Mouse (Mus musculus) brain, adult 2 months (tissue): ENCODE data around the gene Osbpl3.
A peak's percentile ranks its signal among the peaks of the same experiment; 100 is the strongest.

Experiments
- DNase-seq: peaks from one replicate; pipeline ENCODE4 v3.0.0; 2011; ENCODE audit warnings: low read depth, low spot score

The Osbpl3 gene

GRCm38 (mm10) chr6:50334846-50335821 is 120.9 kb downstream of the Osbpl3 start:
- no peak for DNase-seq

- no peak for DNase-seq
These were observed 122.7 kb downstream of the Osbpl3 start for GRCm38 (mm10) chr6:50333346-50333745.

GRCm38 (mm10) chr6:50331477-50331876 is 124.5 kb downstream of the Osbpl3 start:
- no peak for DNase-seq

- DNase-seq = no peak
These were observed 126.6 kb downstream of the Osbpl3 start for GRCm38 (mm10) chr6:50329380-50329779.

- no peak for DNase-seq
These were observed 127.1 kb downstream of the Osbpl3 start for GRCm38 (mm10) chr6:50328901-50329300.

GRCm38 (mm10) chr6:50326192-50326591 is 129.8 kb downstream of the Osbpl3 start:
- DNase-seq = no peak

- no peak for DNase-seq
These were observed 130.5 kb downstream of the Osbpl3 start for GRCm38 (mm10) chr6:50325485-50325884.

GRCm38 (mm10) chr6:50322631-50323030 is 133.4 kb downstream of the Osbpl3 start:
- peak; percentile 89 for DNase-seq

GRCm38 (mm10) chr6:50321739-50322138 is 134.3 kb downstream of the Osbpl3 start:
- DNase-seq = no peak

- peak; percentile 83 for DNase-seq
These were observed 137.3 kb downstream of the Osbpl3 start for GRCm38 (mm10) chr6:50318590-50319172.

GRCm38 (mm10) chr6:50318150-50318549 is 137.9 kb downstream of the Osbpl3 start:
- DNase-seq = peak; percentile 46

- DNase-seq = peak; percentile 53
These were observed 139.1 kb downstream of the Osbpl3 start for GRCm38 (mm10) chr6:50316795-50317505.

- peak; percentile 92 for DNase-seq
These were observed 141.5 kb downstream of the Osbpl3 start for GRCm38 (mm10) chr6:50314406-50315071.

- DNase-seq = peak; percentile 92
These were observed 143.4 kb downstream of the Osbpl3 start for GRCm38 (mm10) chr6:50312647-50313046.

- DNase-seq = no peak
These were observed 147.0 kb downstream of the Osbpl3 start for GRCm38 (mm10) chr6:50309019-50309418.

- peak; percentile 36 for DNase-seq
These were observed 149.4 kb downstream of the Osbpl3 start for GRCm38 (mm10) chr6:50306625-50307024.

GRCm38 (mm10) chr6:50304949-50305491 is 151.0 kb downstream of the Osbpl3 start:
- DNase-seq = peak; percentile 88

- no peak for DNase-seq
These were observed 154.9 kb downstream of the Osbpl3 start for GRCm38 (mm10) chr6:50301121-50301520.

GRCm38 (mm10) chr6:50300622-50301021 is 155.4 kb downstream of the Osbpl3 start:
- no peak for DNase-seq

- no peak for DNase-seq
These were observed 156.9 kb downstream of the Osbpl3 start for GRCm38 (mm10) chr6:50299071-50299470.

GRCm38 (mm10) chr6:50297671-50298070 is 158.3 kb downstream of the Osbpl3 start:
- DNase-seq = no peak
